Mouse (Mus musculus) embryonic stem cell, embryonic (primary cell): ENCODE measurements around the gene Itgb1bp1.

Source experiments
- CTCF ChIA-PET, 4 experiments: fragments of 300-600 bp in 2 of 4; fragments of 350-600 bp in 2 of 4; sonication (Branson Sonifier 250); formaldehyde crosslinking; loops; one replicate each; lab custom pipeline; 2022; ENCODE audit warnings: inconsistent platforms in 2 of 4; lab: Charles Lee
- POLR2A ChIA-PET, 4 experiments: fragments of 300-600 bp in 2 of 4; fragments of 350-600 bp in 2 of 4; sonication (Branson Sonifier 250); formaldehyde crosslinking; loops; one replicate each; lab custom pipeline; 2022; ENCODE audit warnings: antibody characterized with exemption in 4 of 4, inconsistent platforms in 1 of 4; lab: Charles Lee

The Itgb1bp1 gene

GRCm38 (mm10) chr12:21204701-21205312 lies 81.3 kb downstream of the Itgb1bp1 start:
- ChIA-PET CTCF (no interaction called here), POLR2A (interaction anchor here in 3 of 4 experiments (0.6 to 1.8 kb wide), 8 partner anchors 18 to 234 kb away, joined by 3 to 5 read pairs (median 4); no protein-coding TSS in a partner anchor)

GRCm38 (mm10) chr12:21201485-21202269 lies 84.4 kb downstream of the Itgb1bp1 start:
- ChIA-PET POLR2A (interaction anchor here in 2 of 4 experiments (0.6 to 2.4 kb wide), 5 partner anchors 10 to 56 kb away, joined by 3 to 7 read pairs (median 3); no protein-coding TSS in a partner anchor), CTCF (interaction anchor here in 1 of 4 experiments (1.0 kb wide), 1 partner anchor 13 kb away, joined by 3 read pairs; no protein-coding TSS in a partner anchor)

GRCm38 (mm10) chr12:21200613-21201012 lies 85.5 kb downstream of the Itgb1bp1 start:
- ChIA-PET CTCF (no interaction called here), POLR2A (interaction anchor here in 1 of 4 experiments (1.2 kb wide), 1 partner anchor 65 kb away, joined by 3 read pairs; no protein-coding TSS in a partner anchor)

GRCm38 (mm10) chr12:21196420-21196819 lies 89.7 kb downstream of the Itgb1bp1 start:
- POLR2A ChIA-PET: interaction anchor here in 1 of 4 experiments (1.4 to 2.1 kb wide), 2 partner anchors 12 to 39 kb away, joined by 3 to 7 read pairs; no protein-coding TSS in a partner anchor
- CTCF ChIA-PET: interaction anchor here in 1 of 4 experiments (1.0 kb wide), 1 partner anchor 31 kb away, joined by 3 read pairs; no protein-coding TSS in a partner anchor

GRCm38 (mm10) chr12:21195497-21195896 lies 90.6 kb downstream of the Itgb1bp1 start:
- CTCF ChIA-PET: no interaction called here
- POLR2A ChIA-PET: interaction anchor here in 2 of 4 experiments (0.8 to 0.9 kb wide), 2 partner anchors 61 kb away, joined by 3 read pairs; no protein-coding TSS in a partner anchor

GRCm38 (mm10) chr12:21191546-21191945 lies 94.5 kb downstream of the Itgb1bp1 start:
- CTCF ChIA-PET: no interaction called here
- POLR2A ChIA-PET: interaction anchor here in 1 of 4 experiments (1.0 to 1.6 kb wide), 2 partner anchors 11 to 15 kb away, joined by 3 to 4 read pairs; no protein-coding TSS in a partner anchor
